Mouse (Mus musculus): ENCODE results near the gene Calml3. TPM values are rescaled to one million over a fixed set of nuclear protein-coding genes. Genes with fewer than 3 reads are reported as not detected.

The Calml3 gene
- polyA plus RNA-seq, 1 experiment from 2014 or later, result not detected

DNA sequence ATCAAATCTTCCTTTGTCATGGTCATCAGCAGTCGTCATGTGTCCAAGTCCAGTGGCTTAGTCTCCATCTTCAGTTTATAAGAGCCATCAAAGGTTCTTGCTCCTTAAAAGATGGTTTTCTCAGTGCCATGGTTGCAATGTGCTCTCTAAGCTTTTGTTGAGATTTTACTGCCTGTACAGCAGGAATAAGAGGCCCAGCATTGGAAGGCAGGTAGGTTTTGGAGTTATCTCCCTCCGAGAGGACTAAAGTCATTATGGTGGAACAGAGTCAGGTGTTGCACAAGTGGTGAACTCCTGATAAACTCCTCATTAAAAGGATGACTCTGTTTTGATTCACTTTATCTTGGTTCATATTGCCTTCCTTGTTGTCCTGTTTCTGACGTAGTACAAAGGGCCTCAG, 16.5 kb downstream of the Calml3 start:
- Histone ChIP-seq H3K4me3 (ENCODE audit: low read depth, low read length) (no peak overlapping the region), H3K4me1 (replicated peaks; ENCODE audit: control insufficient read depth, insufficient read depth, low read length) (peaks cover 13% of the 10 kb centered on the region), H3K9me3 (ENCODE audit: control insufficient read depth) (no peaks in the 10 kb centered on the region), H3K4me2 (replicated peaks; ENCODE audit: low read depth) (no peak overlapping the region), H3K36me3 (ENCODE audit: control insufficient read depth, insufficient read depth) (no peaks in the 10 kb centered on the region), H3K27ac (ENCODE audit: low read depth, low read length) (peak overlapping the region; percentile 73), H3K9ac (ENCODE audit: low read depth, low read length) (no peak overlapping the region), H3K27me3 (replicated peaks; ENCODE audit: control insufficient read depth, insufficient read depth, low read length) (no peaks in the 10 kb centered on the region)
- peak; percentile 76 for ATAC-seq
- WGBS, result 43% methylated on average over 3 of the region's 3 CpGs
- TF ChIP-seq CTCF (IDR thresholded peaks at IDR 0.05; ENCODE audit: low read depth), result no peak

DNA sequence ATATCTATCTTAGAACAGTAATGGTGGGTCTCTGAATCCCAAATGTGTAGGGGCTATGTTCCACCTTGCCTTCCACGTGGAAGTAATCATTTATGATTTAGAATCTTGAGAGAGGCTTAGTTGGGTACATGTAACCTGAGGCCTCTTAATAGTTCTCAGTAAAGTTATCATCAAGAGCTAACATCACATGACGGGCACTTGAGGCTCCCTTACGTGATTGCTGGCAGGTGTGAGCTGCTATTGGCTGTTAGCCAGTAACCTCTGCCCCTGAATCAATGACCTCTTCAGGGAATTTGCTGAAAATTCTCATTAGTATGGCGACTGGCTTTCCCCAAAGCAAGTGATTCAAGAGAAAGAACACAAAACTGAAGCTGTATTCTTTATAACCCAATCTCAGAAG, 17.0 kb downstream of the Calml3 start:
- peak; percentile 77 for ATAC-seq
- no peak for TF ChIP-seq CTCF (IDR thresholded peaks at IDR 0.05; ENCODE audit: low read depth)
- peak overlapping the region; percentile 73 for H3K27ac ChIP-seq (ENCODE audit: low read depth, low read length)
- H3K4me2 ChIP-seq (replicated peaks; ENCODE audit: low read depth), result no peak overlapping the region
- H3K9ac ChIP-seq (ENCODE audit: low read depth, low read length), result no peak overlapping the region
- H3K4me1 ChIP-seq (replicated peaks; ENCODE audit: control insufficient read depth, insufficient read depth, low read length), result peaks cover 13% of the 10 kb centered on the region
- no peaks in the 10 kb centered on the region for H3K27me3 ChIP-seq (replicated peaks; ENCODE audit: control insufficient read depth, insufficient read depth, low read length)
- no peaks in the 10 kb centered on the region for H3K36me3 ChIP-seq (ENCODE audit: control insufficient read depth, insufficient read depth)
- no peaks in the 10 kb centered on the region for H3K9me3 ChIP-seq (ENCODE audit: control insufficient read depth)
- 23% methylated on average over 4 of the region's 4 CpGs for WGBS
- no peak overlapping the region for H3K4me3 ChIP-seq (ENCODE audit: low read depth, low read length)

DNA sequence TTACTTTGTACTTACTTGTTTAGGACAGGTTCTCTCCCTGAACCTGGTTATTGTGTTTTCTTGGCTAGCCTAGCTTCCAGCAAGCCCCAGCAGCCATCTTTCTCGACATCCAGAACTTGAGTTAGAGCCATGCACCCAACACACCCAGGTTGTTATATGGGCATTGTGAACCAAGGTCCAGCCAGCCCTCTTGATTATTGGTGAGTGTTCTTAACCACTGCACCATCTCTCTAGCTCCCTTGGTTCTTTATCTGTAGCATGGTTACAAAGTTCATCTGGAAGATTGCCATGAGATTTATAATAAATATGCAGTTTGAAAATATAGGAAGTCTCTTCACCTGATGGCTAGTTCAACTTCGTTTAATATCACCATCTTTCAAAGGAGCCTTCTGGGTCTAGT, 20.5 kb downstream of the Calml3 start:
- WGBS, result 31% methylated on average over 2 of the region's 2 CpGs
- Histone ChIP-seq H3K36me3 (ENCODE audit: control insufficient read depth, insufficient read depth) (no peaks in the 10 kb centered on the region), H3K4me3 (ENCODE audit: low read depth, low read length) (no peak overlapping the region), H3K27ac (ENCODE audit: low read depth, low read length) (peak overlapping the region; percentile 42; the same call in 1 of the 2 replicates), H3K27me3 (replicated peaks; ENCODE audit: control insufficient read depth, insufficient read depth, low read length) (no peaks in the 10 kb centered on the region), H3K9me3 (ENCODE audit: control insufficient read depth) (no peaks in the 10 kb centered on the region), H3K9ac (ENCODE audit: low read depth, low read length) (no peak overlapping the region), H3K4me2 (replicated peaks; ENCODE audit: low read depth) (no peak overlapping the region), H3K4me1 (replicated peaks; ENCODE audit: control insufficient read depth, insufficient read depth, low read length) (peaks cover 8% of the 10 kb centered on the region)
- TF ChIP-seq CTCF (IDR thresholded peaks at IDR 0.05; ENCODE audit: low read depth), result no peak
- ATAC-seq, result peak; percentile 84

DNA sequence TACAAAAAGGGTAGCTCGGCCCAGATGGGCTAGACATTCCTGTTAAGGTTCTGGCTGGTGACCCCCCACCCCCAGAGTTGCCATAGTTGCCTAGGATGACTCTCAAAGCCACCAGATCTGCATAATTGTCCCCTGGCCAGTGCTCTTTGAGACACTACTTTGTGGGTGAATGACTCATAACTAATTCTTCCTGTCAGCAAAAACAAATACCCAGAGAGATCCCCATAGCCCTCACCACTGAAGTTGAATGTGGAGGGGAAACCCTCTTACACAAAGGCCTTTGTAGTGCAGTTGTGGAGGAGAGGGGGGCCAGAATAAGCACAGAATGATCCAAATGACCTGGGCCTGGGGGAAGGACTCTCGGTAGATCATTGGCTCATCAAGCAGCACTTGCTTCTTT, 21.6 kb downstream of the Calml3 start:
- H3K27ac ChIP-seq (ENCODE audit: low read depth, low read length), result peak overlapping the region; percentile 43; the same call in 1 of the 2 replicates
- WGBS, result 67% methylated on average over 2 of the region's 2 CpGs
- no peak overlapping the region for H3K9ac ChIP-seq (ENCODE audit: low read depth, low read length)
- H3K9me3 ChIP-seq (ENCODE audit: control insufficient read depth), result no peaks in the 10 kb centered on the region
- H3K4me2 ChIP-seq (replicated peaks; ENCODE audit: low read depth), result no peak overlapping the region
- H3K36me3 ChIP-seq (ENCODE audit: control insufficient read depth, insufficient read depth), result no peaks in the 10 kb centered on the region
- no peak for TF ChIP-seq CTCF (IDR thresholded peaks at IDR 0.05; ENCODE audit: low read depth)
- no peaks in the 10 kb centered on the region for H3K27me3 ChIP-seq (replicated peaks; ENCODE audit: control insufficient read depth, insufficient read depth, low read length)
- peaks cover 1% of the 10 kb centered on the region; the same call in 1 of the 2 replicates for H3K4me1 ChIP-seq (replicated peaks; ENCODE audit: control insufficient read depth, insufficient read depth, low read length)
- ATAC-seq, result no peak
- H3K4me3 ChIP-seq (ENCODE audit: low read depth, low read length), result no peak overlapping the region

DNA sequence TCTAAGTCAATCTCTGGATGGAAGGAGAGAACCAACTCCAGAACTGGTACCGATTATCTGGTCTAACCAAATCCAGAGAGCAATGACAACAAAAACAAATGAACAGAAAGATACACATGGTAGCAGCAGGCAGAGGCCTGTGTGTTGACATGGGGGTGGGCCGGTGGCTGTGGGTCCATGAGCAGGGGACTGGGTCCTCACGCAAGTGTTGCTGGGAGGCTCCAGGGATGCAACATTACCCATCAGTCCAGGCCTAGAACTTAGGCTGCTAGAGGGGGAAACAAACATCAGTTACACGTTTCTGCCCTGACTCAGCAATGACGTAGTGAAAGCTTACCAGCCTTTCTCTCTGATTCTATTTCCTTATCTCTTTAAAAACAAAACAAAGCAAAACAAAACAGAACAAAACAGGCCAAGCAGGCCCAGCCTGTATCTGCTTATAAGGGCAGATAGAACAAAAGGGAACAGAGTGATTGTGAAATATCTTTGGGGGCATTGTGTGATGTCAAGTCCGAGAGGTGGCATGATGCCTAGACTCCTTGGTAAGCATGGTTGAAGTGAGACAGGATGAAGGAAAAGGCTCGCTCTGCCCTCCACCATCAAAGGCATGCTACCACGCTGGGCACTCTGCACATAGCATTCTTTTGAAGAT, 24.4 kb downstream of the Calml3 start:
- TF ChIP-seq CTCF (IDR thresholded peaks at IDR 0.05; ENCODE audit: low read depth), result no peak
- WGBS, result 80% methylated on average over 8 of the region's 8 CpGs
- no peak for ATAC-seq
- no peaks in the 10 kb centered on the region; the same call in 1 of the 2 replicates for H3K4me1 ChIP-seq (replicated peaks; ENCODE audit: control insufficient read depth, insufficient read depth, low read length)
- H3K4me2 ChIP-seq (replicated peaks; ENCODE audit: low read depth), result no peak overlapping the region
- no peak overlapping the region for H3K4me3 ChIP-seq (ENCODE audit: low read depth, low read length)
- H3K9ac ChIP-seq (ENCODE audit: low read depth, low read length), result no peak overlapping the region
- H3K9me3 ChIP-seq (ENCODE audit: control insufficient read depth), result no peaks in the 10 kb centered on the region
- no peaks in the 10 kb centered on the region for H3K36me3 ChIP-seq (ENCODE audit: control insufficient read depth, insufficient read depth)
- H3K27ac ChIP-seq (ENCODE audit: low read depth, low read length), result 0 out of 2 replicates have a peak overlapping the region, but pooled peaks have one; percentile 9
- H3K27me3 ChIP-seq (replicated peaks; ENCODE audit: control insufficient read depth, insufficient read depth, low read length), result no peaks in the 10 kb centered on the region

DNA sequence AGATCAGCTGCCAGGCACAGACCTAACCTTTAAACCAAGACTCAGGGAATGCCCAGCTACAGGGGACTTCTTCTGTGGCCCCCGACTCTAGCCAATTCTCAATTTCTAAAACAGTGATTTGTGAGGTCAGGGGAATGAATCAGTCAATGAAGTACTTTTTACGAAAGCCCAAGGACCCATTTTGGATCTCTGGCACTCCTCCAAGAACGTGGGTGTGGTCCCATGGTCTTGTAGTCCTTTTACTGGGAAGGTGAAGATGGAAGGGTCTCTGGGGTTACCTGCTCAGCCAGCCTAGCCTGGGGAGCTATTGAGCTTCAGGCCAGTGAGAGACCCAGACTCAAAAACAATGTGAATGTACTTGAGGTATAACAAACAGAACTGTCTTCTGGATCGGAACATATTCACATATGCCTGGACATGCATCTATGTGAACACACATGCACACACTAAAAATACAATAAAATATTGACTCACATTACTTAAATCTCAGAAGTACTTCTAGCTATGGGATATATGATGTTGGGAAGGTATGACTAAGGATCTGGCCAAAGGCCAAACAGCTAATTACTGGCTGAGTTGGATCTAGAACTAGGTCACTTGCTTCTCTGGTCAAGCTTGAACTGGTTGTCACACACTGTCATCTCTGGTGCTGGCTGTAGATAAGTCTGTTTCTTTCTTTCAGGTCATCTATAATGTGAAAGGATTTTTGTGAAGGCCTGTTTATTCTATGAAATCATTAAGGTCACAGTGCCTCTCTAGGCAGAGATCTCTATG, 25.3 kb downstream of the Calml3 start:
- H3K9ac ChIP-seq (ENCODE audit: low read depth, low read length), result no peak overlapping the region
- H3K27ac ChIP-seq (ENCODE audit: low read depth, low read length), result no peak overlapping the region
- peak; percentile 23; the same call in 1 of the 2 replicates for ATAC-seq
- WGBS, result 62% methylated on average over 4 of the region's 4 CpGs
- H3K4me2 ChIP-seq (replicated peaks; ENCODE audit: low read depth), result no peak overlapping the region
- no peaks in the 10 kb centered on the region; the same call in 1 of the 2 replicates for H3K4me1 ChIP-seq (replicated peaks; ENCODE audit: control insufficient read depth, insufficient read depth, low read length)
- no peak overlapping the region for H3K4me3 ChIP-seq (ENCODE audit: low read depth, low read length)
- no peaks in the 10 kb centered on the region for H3K27me3 ChIP-seq (replicated peaks; ENCODE audit: control insufficient read depth, insufficient read depth, low read length)
- no peak for TF ChIP-seq CTCF (IDR thresholded peaks at IDR 0.05; ENCODE audit: low read depth)
- no peaks in the 10 kb centered on the region for H3K36me3 ChIP-seq (ENCODE audit: control insufficient read depth, insufficient read depth)
- H3K9me3 ChIP-seq (ENCODE audit: control insufficient read depth), result no peaks in the 10 kb centered on the region

Data from intestine, postnatal 0 days (tissue).